Mouse (Mus musculus): ENCODE measurements at regions not wholly inside any gene's neighbourhood (a gene's known extent, or its start where the extent isn't known, plus 50 kb on each side); places are given as distances from the start of the nearest gene placed in this dataset.

DNA sequence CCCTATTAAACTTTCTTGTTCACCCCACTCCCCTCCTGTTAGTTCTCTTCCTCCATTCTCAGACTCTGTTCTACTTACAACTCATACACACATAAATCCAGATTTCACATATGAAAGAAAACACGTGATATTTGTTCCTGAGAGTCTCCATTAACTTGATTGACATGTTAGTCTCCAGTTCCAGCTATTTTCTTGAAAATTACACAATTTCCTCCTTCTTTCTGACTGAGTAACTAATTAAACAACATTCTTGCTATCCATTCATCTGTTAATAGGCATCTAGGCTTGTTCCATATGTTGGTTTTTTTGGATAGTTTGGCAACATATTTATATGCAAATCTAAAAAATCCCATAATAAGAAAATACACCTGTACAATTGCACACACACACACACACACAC lies 161.7 kb upstream of the Nr2f1 start:
- DNase-seq, result no peak

DNA sequence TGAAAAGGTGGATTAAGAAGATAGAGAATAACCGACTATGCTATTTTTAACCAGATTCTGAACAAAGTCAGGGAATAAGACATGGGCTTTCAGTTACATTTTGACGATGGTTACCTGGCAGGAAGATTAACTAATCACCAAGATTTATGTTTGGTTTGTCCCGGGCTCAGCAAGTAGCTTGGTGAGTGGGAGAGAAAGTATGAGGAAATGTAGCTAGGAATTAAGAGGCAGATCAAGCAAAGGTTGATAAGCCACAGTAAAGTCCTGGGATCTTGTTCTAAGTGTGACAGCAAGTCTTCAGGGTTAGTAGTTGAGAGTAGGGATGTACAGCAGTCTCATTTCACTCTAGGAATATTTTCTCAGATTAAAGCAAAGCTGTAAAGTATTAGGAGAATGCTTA lies 149.3 kb upstream of the Nr2f1 start:
- DNase-seq, result no peak

DNA sequence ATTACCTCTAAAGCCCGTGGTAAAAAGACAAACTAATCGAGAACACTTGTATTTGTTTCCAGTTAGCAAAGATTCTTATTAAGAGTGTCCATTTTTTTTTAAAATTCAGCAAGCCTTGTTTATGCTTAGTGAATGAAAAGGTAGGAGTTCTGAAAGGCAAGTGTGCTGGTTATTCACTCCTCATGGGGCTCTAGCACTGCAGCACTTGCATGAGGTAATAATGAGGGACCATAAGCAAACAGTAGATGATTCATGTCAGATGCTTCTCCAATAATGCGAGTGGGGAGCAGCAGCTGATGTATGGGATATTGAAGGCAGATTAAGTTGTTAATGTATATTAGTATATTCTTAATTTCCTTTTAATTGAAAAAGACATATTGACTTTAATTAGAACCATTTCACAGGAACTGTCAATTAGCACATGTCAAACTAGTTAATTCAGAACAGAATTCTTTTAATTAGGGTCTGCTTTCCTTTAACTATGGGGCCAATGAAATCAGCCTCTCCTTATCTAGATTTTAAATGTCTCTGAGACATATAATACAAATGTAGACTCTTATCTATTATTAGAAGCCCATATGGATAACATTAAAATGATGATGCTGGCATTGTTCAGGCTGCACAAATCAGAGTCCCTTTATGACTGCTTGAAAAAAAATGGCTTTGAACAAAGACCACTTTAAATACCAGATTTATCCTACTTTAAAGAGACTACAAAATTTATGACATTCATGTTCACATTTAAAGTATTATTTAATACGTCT lies 125.1 kb upstream of the Nr2f1 start:
- no peak for DNase-seq

DNA sequence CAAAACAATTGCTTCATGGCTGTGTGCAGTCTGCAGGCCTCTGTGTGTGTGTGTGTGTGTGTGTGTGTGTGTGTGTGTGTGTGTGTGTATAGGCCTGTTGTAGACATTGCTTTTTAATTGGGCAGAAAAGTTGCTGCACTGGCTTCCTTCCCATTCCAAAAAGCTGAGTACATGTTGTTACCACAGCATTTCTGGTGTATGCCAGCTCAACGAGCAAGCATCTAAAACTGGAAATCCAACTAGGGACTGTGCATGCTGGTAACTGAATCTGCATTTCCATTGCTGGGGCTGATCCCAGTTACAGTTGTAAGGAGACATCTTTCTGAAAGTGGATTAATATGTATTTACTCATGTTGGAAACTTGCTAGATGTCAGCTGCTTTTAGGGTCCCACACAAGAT lies 123.6 kb upstream of the Nr2f1 start:
- DNase-seq, result no peak

DNA sequence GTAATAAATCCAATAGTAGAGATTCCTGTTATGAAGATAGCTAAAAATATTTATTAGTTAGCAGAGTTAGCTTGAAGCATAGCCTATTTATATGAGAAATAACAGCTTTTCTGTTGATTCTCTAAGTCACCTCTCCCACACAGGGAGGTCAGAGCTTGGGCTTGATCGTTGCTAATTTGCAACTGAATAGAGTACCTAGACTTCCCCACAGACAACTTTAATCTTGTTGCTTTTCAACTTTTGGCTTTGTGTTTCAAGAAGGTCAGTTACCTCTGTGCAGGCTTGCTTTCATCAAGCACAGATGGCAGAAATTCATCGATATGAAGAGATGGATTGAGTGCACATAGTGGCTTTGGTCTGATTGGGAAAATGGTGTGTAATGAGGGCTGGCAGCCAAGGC lies 118.9 kb upstream of the Nr2f1 start:
- no peak for DNase-seq

GRCm38 (mm10) chr13:78310837-78311236 lies 111.3 kb upstream of the Nr2f1 start:
- no peak for DNase-seq
